Mouse (Mus musculus) hindbrain, embryonic 16.5 days (tissue): ENCODE measurements at regions not wholly inside any gene's neighbourhood (a gene's known extent, or its start where the extent isn't known, plus 50 kb on each side); places are given as distances from the start of the nearest gene placed in this dataset.
"Not testable (repeated sequence)": the region's sequence is repeated elsewhere in the genome, so short reads cannot be mapped to it uniquely, and the experiment has no call there.

Experiments
- ATAC-seq: fragments of 200-750 bp; cut with Nextera tagmentation; 2 replicates; pipeline ENCODE4 v1.8.0; 2017; ENCODE audit warnings: moderate TSS enrichment, moderate library complexity
- H3K27ac ChIP-seq: fragments of 300-500 bp; sonication (generic); 2 replicates; pipeline ENCODE4 v1.5.1; 2014; ENCODE audit warnings: low read depth, mild to moderate bottlenecking, control low read depth, low read length, moderate library complexity
- H3K27me3 ChIP-seq: fragments of 300-500 bp; sonication (generic); replicated peaks from 2 replicates; pipeline ENCODE4 v1.6.1; 2014; ENCODE audit warnings: low read length; ENCODE audit not compliant: control insufficient read depth, insufficient read depth
- H3K36me3 ChIP-seq: fragments of 300-500 bp; sonication (generic); 2 replicates; pipeline ENCODE4 v1.6.1; 2014; ENCODE audit warnings: mild to moderate bottlenecking, low read length, moderate library complexity, mixed read lengths; ENCODE audit not compliant: control insufficient read depth, insufficient read depth
- H3K4me1 ChIP-seq: fragments of 300-500 bp; sonication (generic); 2 replicates; pipeline ENCODE4 v1.6.1; 2014; ENCODE audit warnings: low read depth, low read length; ENCODE audit not compliant: control insufficient read depth, insufficient read depth
- H3K4me2 ChIP-seq: fragments of 300-500 bp; sonication (generic); 2 replicates; pipeline ENCODE4 v1.6.1; 2014; ENCODE audit warnings: mild to moderate bottlenecking, low read length, control low read depth, moderate library complexity
- H3K4me3 ChIP-seq: fragments of 300-500 bp; sonication (generic); 2 replicates; pipeline ENCODE4 v1.5.1; 2014; ENCODE audit warnings: mild to moderate bottlenecking, low read length, control low read depth, moderate library complexity
- H3K9ac ChIP-seq: fragments of 300-500 bp; sonication (generic); 2 replicates; pipeline ENCODE4 v1.6.1; 2014; ENCODE audit warnings: low read depth, mild to moderate bottlenecking, control low read depth, low read length, moderate library complexity
- H3K9me3 ChIP-seq: fragments of 300-500 bp; sonication (generic); 2 replicates; pipeline ENCODE4 v1.6.1; 2014; ENCODE audit warnings: mild to moderate bottlenecking, low read length, moderate library complexity; ENCODE audit not compliant: control insufficient read depth
- WGBS: fragments of 180-500 bp; shearing (Covaris S2); extraction: QIAGEN DNeasy Blood & Tissue Kit; methylation state at CpG from one replicate; pipeline ENCODE4 v1.1.7; 2014; 5-methylcytosine and 5-hydroxymethylcytosine counted together

GRCm38 (mm10) chr8:93443631-93444030 lies 64.1 kb upstream of the Ces1h start:
- ATAC-seq, H3K4me2 ChIP-seq, H3K9ac ChIP-seq, H3K27me3 ChIP-seq, H3K4me1 ChIP-seq, H3K4me3 ChIP-seq, H3K27ac ChIP-seq, H3K9me3 ChIP-seq, H3K36me3 ChIP-seq: not testable (repeated sequence)
- 87% methylated on average over 2 of the region's 2 CpGs for WGBS

GRCm38 (mm10) chr8:93441936-93442335 lies 62.4 kb upstream of the Ces1h start:
- Histone ChIP-seq H3K4me3 (no peak overlapping the region), H3K36me3 (no peaks in the 10 kb centered on the region), H3K27me3 (no peaks in the 10 kb centered on the region), H3K4me1 (no peaks in the 10 kb centered on the region), H3K9ac (no peak overlapping the region), H3K4me2 (no peak overlapping the region), H3K9me3 (no peaks in the 10 kb centered on the region), H3K27ac (no peak overlapping the region)
- 65% methylated on average over 3 of the region's 3 CpGs for WGBS
- no peak for ATAC-seq

GRCm38 (mm10) chr8:93436586-93436985 lies 57.1 kb upstream of the Ces1h start:
- not testable (repeated sequence) for H3K27me3 ChIP-seq, H3K27ac ChIP-seq, H3K9ac ChIP-seq, H3K4me2 ChIP-seq, H3K9me3 ChIP-seq, H3K36me3 ChIP-seq, ATAC-seq, H3K4me3 ChIP-seq, H3K4me1 ChIP-seq
- WGBS: 66% methylated on average over 12 of the region's 12 CpGs

- no peak overlapping the region for H3K9ac ChIP-seq
- no peak overlapping the region for H3K27ac ChIP-seq
- no peak overlapping the region for H3K4me2 ChIP-seq
- peak; percentile 78 for ATAC-seq
- no peaks in the 10 kb centered on the region for H3K4me1 ChIP-seq
- no peak overlapping the region for H3K4me3 ChIP-seq
- no peaks in the 10 kb centered on the region for H3K27me3 ChIP-seq
- H3K36me3 ChIP-seq: no peaks in the 10 kb centered on the region
- H3K9me3 ChIP-seq: no peaks in the 10 kb centered on the region
- 7% methylated on average over 3 of the region's 3 CpGs for WGBS
Measured at GRCm38 (mm10) chr8:93430637-93431036, 51.1 kb upstream of the Ces1h start.
